Mouse (Mus musculus): Measurements from ENCODE around the gene Hcn1. TPM values are rescaled to one million over a fixed set of nuclear protein-coding genes. Genes with fewer than 3 reads are reported as not detected.
"Not testable (repeated sequence)": the region's sequence is repeated elsewhere in the genome, so short reads cannot be mapped to it uniquely, and the experiment has no call there.

The Hcn1 gene
- polyA plus RNA-seq, 1 experiment from 2014 or later = 0.60 TPM

DNA sequence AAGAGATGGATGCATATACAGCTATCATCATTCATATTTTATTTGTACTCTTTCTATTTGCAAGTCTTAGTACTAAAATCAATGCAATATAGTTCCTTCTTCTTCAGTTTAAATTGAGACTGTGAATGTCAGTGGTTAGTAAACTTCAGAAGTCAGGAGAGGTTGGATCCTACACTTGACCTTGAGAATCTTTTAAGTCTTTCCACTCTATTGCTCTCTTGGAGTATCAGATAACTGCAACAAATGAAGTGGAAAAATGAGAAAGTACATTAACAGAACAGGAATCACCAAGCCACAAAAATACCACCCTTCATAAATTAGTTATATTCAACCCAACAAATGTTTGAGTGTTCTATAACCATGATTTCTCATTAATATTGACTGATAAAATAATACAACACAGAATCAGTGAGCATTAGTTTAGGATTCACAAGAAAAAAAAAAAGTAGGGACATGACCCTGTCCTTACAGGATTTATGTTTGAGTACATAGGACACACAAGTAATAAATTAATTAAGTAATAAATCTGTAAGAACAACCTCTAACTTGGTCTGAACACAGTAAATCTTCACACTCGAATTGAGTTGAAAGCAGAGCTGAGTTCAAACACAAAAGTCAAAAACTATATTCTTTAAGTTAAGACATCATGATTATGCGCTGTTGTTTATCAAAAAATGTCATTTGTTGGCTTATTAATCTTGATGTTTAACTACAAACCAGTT, 397.8 kb downstream of the Hcn1 start:
- Histone ChIP-seq H3K27ac (replicated peaks) (no peak overlapping the region), H3K9ac (replicated peaks) (no peak overlapping the region), H3K9me3 (no peaks in the 10 kb centered on the region), H3K27me3 (no peaks in the 10 kb centered on the region), H3K36me3 (no peaks in the 10 kb centered on the region), H3K4me1 (no peaks in the 10 kb centered on the region), H3K4me3 (no peak overlapping the region), H3K4me2 (replicated peaks) (no peak overlapping the region)
- 88% methylated on average over 2 of the region's 2 CpGs for WGBS
- ATAC-seq (replicated peaks) = no peak

DNA sequence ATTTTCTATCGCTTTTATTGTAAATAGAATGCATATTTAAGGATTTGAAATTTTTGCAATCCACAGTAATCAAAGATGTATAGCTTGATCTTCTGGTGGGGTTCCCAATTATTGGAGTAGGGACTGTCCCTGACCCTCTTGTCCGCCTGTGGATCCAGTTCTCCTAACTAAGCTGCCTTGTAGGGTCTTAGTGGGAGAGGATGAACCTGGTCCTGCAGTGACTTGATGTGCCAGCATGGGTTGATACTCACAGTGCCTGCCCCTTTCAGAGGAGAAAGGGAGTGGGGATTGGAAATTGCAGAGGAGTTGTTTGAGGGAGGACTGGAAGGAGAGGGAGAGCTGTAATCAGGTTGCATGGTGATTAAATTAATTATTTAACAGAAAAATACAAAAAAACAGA, 398.4 kb downstream of the Hcn1 start:
- 79% methylated on average over 2 of the region's 2 CpGs for WGBS
- Histone ChIP-seq H3K27ac (replicated peaks) (no peak overlapping the region), H3K9me3 (no peaks in the 10 kb centered on the region), H3K4me3 (no peak overlapping the region), H3K9ac (replicated peaks) (no peak overlapping the region), H3K4me2 (replicated peaks) (no peak overlapping the region), H3K4me1 (no peaks in the 10 kb centered on the region), H3K36me3 (no peaks in the 10 kb centered on the region), H3K27me3 (no peaks in the 10 kb centered on the region)
- no peak for ATAC-seq (replicated peaks)

DNA sequence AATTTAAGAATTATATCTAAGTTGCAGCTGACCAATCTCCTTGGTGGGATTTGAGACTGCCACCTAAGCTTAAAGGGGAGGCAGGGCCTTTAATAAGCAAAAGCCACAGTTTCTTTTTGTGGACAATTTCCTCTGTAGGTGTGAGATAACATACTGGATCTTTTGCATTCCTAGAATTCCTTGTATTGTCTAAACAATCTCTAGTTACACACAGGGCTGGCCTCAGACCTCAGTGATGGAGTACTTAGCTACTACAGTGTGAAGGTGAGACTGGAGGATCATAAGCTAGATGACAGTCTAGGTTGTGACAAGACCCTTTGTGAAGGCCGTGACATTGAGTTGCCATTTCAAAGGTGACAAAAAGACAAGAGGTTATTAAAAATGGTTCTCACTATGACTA, 419.1 kb downstream of the Hcn1 start:
- Histone ChIP-seq H3K4me1 (no peaks in the 10 kb centered on the region), H3K27ac (replicated peaks) (no peak overlapping the region), H3K9me3 (no peaks in the 10 kb centered on the region), H3K4me3 (no peak overlapping the region), H3K27me3 (no peaks in the 10 kb centered on the region), H3K9ac (replicated peaks) (no peak overlapping the region), H3K4me2 (replicated peaks) (no peak overlapping the region), H3K36me3 (no peaks in the 10 kb centered on the region)
- 83% methylated on average over 1 of the region's 1 CpGs for WGBS
- no peak for ATAC-seq (replicated peaks)

DNA sequence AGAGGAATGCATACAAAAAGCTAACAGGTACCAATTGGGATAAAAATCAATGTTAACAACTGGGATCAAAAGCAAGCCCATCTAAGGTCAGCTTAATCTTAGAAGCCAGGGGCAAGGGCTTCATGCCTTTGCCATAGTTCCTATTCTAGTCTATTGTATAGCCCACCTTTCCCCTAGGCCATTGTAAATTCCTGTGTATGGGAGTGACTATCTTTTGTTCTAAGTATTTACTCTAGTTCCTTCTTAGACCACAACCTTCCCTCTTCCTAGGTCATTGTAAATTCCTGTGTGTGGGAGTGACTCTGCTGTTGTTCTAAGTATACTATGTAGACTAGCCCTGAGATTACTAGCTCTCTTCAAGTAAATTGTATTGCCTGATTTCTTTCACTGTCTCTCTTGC, 420.8 kb downstream of the Hcn1 start:
- not testable (repeated sequence) for H3K4me3 ChIP-seq; H3K9ac ChIP-seq (replicated peaks); H3K4me1 ChIP-seq; H3K36me3 ChIP-seq; H3K27me3 ChIP-seq; H3K9me3 ChIP-seq; ATAC-seq (replicated peaks); H3K4me2 ChIP-seq (replicated peaks); H3K27ac ChIP-seq (replicated peaks)

DNA sequence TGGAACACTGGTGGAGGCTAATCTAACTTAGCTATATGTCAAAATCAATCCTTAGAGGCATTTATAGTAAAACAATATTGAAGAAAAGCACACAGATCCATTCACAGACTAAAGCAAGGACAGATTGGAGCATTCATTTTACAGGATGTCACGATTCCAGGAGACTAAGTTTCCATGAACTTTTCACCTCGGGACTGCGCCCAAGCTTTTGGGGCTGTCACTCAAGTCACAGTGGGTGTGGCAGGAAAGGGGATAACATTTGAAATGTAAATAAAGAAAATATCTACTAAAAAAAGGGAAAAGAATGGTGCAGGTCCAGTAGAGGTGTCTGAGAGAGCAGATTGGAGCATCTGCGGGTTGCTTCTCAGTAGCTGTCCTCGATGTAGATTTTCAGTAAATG, 421.3 kb downstream of the Hcn1 start:
- Histone ChIP-seq H3K9me3 (no peaks in the 10 kb centered on the region), H3K9ac (replicated peaks) (no peak overlapping the region), H3K4me1 (no peaks in the 10 kb centered on the region), H3K4me3 (no peak overlapping the region), H3K36me3 (no peaks in the 10 kb centered on the region), H3K27me3 (no peaks in the 10 kb centered on the region), H3K4me2 (replicated peaks) (no peak overlapping the region), H3K27ac (replicated peaks) (no peak overlapping the region)
- 89% methylated on average over 5 of the region's 5 CpGs for WGBS
- ATAC-seq (replicated peaks) = no peak

DNA sequence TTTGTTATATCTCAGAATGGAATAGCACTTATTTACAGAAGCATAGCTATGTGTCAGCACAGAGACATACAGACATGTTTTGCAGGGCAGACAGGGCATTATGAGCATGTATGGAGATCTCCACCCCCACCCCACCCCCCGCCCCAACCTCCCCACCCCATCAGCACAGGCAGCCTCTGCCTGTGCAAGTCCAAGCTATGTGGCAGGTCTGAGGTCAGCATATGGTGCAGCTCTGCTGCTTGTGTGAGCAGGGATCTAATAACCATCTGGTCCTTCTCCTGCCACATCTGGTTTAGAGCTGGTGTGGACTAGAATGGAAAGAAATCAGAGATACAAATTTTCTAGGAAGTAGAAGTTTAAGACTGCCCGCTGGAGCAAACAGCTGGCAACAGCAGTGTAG, 424.4 kb downstream of the Hcn1 start:
- no peak for ATAC-seq (replicated peaks)
- Histone ChIP-seq H3K4me3 (no peak overlapping the region), H3K4me1 (no peaks in the 10 kb centered on the region), H3K9ac (replicated peaks) (no peak overlapping the region), H3K27me3 (no peaks in the 10 kb centered on the region), H3K27ac (replicated peaks) (no peak overlapping the region), H3K9me3 (no peaks in the 10 kb centered on the region), H3K4me2 (replicated peaks) (no peak overlapping the region), H3K36me3 (no peaks in the 10 kb centered on the region)
- 89% methylated on average over 2 of the region's 2 CpGs for WGBS

DNA sequence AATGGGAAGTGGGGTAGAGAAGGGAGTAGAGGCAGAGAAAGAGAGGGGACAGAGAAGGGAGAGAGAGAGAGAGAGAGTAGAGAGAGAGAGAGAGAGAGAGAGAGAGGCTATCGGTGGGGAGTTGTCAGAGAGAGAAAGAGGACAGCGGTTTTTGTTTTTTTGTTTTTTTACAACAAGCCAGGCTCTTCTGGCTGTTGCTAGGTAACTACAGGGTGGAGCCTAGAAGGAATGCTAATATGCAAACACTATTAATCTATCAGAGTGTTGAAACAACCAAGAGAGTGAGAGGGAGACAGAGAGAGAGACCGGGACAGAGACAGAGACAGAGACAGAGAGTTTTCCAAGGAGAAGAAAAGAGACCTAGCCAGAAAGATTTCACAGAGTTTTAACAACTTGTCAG, 425.7 kb downstream of the Hcn1 start:
- Histone ChIP-seq H3K9ac (replicated peaks) (no peak overlapping the region), H3K4me1 (no peaks in the 10 kb centered on the region), H3K27me3 (no peaks in the 10 kb centered on the region), H3K4me2 (replicated peaks) (no peak overlapping the region), H3K27ac (replicated peaks) (no peak overlapping the region), H3K36me3 (no peaks in the 10 kb centered on the region), H3K9me3 (no peaks in the 10 kb centered on the region), H3K4me3 (no peak overlapping the region)
- ATAC-seq (replicated peaks) = no peak
- 50% methylated on average over 3 of the region's 3 CpGs for WGBS

DNA sequence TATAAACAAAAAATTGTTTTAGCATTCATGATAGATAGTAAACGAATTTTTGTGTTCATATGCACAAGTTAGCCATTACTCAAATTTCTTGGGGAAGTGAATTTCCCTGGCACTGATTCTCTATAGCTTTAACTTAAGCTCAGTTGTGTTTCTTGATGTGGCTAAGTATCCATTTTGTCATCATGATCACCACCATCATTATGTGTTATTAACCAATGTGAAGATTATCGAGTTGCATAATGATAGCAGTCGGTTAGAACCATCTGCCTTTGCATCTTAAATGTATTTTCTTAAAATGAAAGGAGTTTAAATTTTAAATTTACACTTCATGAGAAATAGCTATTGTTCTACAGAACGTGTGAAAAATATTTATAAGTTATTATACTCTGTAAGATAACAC, 426.5 kb downstream of the Hcn1 start:
- WGBS = 67% methylated on average over 4 of the region's 4 CpGs
- H3K27me3 ChIP-seq = no peaks in the 10 kb centered on the region
- no peak overlapping the region for H3K27ac ChIP-seq (replicated peaks)
- no peaks in the 10 kb centered on the region for H3K9me3 ChIP-seq
- H3K4me2 ChIP-seq (replicated peaks) = no peak overlapping the region
- H3K9ac ChIP-seq (replicated peaks) = no peak overlapping the region
- ATAC-seq (replicated peaks) = no peak
- no peak overlapping the region for H3K4me3 ChIP-seq
- H3K4me1 ChIP-seq = no peaks in the 10 kb centered on the region
- no peaks in the 10 kb centered on the region for H3K36me3 ChIP-seq

DNA sequence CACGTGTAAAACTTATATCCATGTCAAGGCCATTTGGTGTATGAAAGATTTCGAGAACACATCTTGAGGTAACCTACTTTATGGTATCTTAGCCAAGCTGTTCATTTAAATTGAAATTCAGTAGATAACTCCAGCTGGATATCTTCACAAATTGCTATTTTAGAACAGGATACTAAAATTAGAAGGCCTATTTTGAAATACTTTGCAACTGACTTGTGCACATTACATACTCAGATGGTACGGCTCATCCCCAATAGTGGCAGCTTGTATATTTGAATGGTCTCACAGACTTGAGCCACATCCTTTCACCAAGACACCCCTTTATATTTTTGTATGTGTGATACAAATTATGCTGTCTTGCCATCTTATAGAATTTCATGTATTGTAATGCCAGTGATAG, 427.5 kb downstream of the Hcn1 start:
- H3K4me1 ChIP-seq = no peaks in the 10 kb centered on the region
- no peak overlapping the region for H3K4me3 ChIP-seq
- no peak overlapping the region for H3K9ac ChIP-seq (replicated peaks)
- WGBS = 81% methylated on average over 3 of the region's 3 CpGs
- H3K4me2 ChIP-seq (replicated peaks) = no peak overlapping the region
- H3K27ac ChIP-seq (replicated peaks) = no peak overlapping the region
- no peaks in the 10 kb centered on the region for H3K27me3 ChIP-seq
- no peak for ATAC-seq (replicated peaks)
- no peaks in the 10 kb centered on the region for H3K36me3 ChIP-seq
- no peaks in the 10 kb centered on the region for H3K9me3 ChIP-seq

DNA sequence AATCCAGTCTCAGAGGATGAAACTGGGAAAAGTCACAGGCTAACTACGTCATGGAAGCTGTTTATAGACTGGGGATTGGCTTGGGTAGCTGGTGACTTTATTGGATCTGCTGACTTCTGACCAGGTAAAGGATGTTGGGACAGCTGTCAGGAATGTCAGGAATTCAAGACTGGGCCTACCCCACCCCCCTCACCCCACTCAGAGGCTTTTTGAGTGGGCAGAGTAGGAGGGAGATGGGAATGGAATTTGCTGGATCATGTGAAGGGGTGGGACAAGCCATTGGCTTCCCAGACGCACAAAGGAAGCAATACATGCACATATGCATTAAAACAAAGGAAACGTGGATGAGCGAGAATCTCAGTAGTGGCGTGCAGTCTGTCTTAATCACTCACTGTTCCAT, 433.5 kb downstream of the Hcn1 start:
- Histone ChIP-seq H3K27ac (replicated peaks) (no peak overlapping the region), H3K4me1 (no peaks in the 10 kb centered on the region), H3K4me2 (replicated peaks) (no peak overlapping the region), H3K9ac (replicated peaks) (no peak overlapping the region), H3K9me3 (no peaks in the 10 kb centered on the region), H3K4me3 (no peak overlapping the region), H3K27me3 (no peaks in the 10 kb centered on the region), H3K36me3 (no peaks in the 10 kb centered on the region)
- ATAC-seq (replicated peaks) = no peak
- 66% methylated on average over 5 of the region's 5 CpGs for WGBS
